Mouse (Mus musculus) liver (tissue): Measurements from ENCODE around the gene Zfp316.

ENCODE experiments used
- DNase-seq: peaks from one replicate; pipeline ENCODE4 v3.0.0-alpha.2; 2020; ENCODE audit warnings: mixed read lengths

Zfp316 gene

GRCm38 (mm10) chr5:143275761-143276160, 5.9 kb upstream of the Zfp316 start:
- DNase-seq = no peak

GRCm38 (mm10) chr5:143272540-143273330, 2.9 kb upstream of the Zfp316 start:
- no peak for DNase-seq

- no peak for DNase-seq
Measured at GRCm38 (mm10) chr5:143272108-143272507, 2.3 kb upstream of the Zfp316 start.

- no peak for DNase-seq
Measured at GRCm38 (mm10) chr5:143271642-143272041, 1.8 kb upstream of the Zfp316 start.

- no peak for DNase-seq
Measured at GRCm38 (mm10) chr5:143270151-143270519, 313 bp upstream of the Zfp316 start.

GRCm38 (mm10) chr5:143268985-143269362, 848 bp downstream of the Zfp316 start:
- no peak for DNase-seq

GRCm38 (mm10) chr5:143266794-143267193, 3.0 kb downstream of the Zfp316 start:
- DNase-seq = no peak

GRCm38 (mm10) chr5:143265409-143265808, 4.4 kb downstream of the Zfp316 start:
- no peak for DNase-seq

- DNase-seq = no peak
Measured at GRCm38 (mm10) chr5:143264689-143265088, 5.1 kb downstream of the Zfp316 start.

GRCm38 (mm10) chr5:143261636-143262035, 8.2 kb downstream of the Zfp316 start:
- DNase-seq = no peak

- no peak for DNase-seq
Measured at GRCm38 (mm10) chr5:143255802-143256201, 14.0 kb downstream of the Zfp316 start.

GRCm38 (mm10) chr5:143255131-143255519, 14.7 kb downstream of the Zfp316 start:
- DNase-seq = no peak

GRCm38 (mm10) chr5:143254487-143255130, 15.2 kb downstream of the Zfp316 start:
- DNase-seq = no peak

- DNase-seq = no peak
Measured at GRCm38 (mm10) chr5:143253881-143254486, 15.8 kb downstream of the Zfp316 start.

GRCm38 (mm10) chr5:143253186-143253880, 16.5 kb downstream of the Zfp316 start:
- no peak for DNase-seq

- DNase-seq = no peak
Measured at GRCm38 (mm10) chr5:143252791-143253185, 17.0 kb downstream of the Zfp316 start.

GRCm38 (mm10) chr5:143252039-143252438, 17.8 kb downstream of the Zfp316 start:
- DNase-seq = no peak

GRCm38 (mm10) chr5:143244926-143245325, 24.9 kb downstream of the Zfp316 start:
- DNase-seq = no peak

GRCm38 (mm10) chr5:143236036-143236435, 33.8 kb downstream of the Zfp316 start:
- DNase-seq = no peak

- peak; percentile 88 for DNase-seq
Measured at GRCm38 (mm10) chr5:143235028-143235693, 34.7 kb downstream of the Zfp316 start, which contains the start of gene Zfp12. TSS of gene Zfp12 (plus strand) at chr5:143235163.

GRCm38 (mm10) chr5:143226790-143227189, 43.0 kb downstream of the Zfp316 start, which contains the start of gene Spdye4a:
TSS of gene Spdye4a (minus strand) at chr5:143226890.
- DNase-seq = no peak

- DNase-seq = no peak
Measured at GRCm38 (mm10) chr5:143222287-143222686, 47.5 kb downstream of the Zfp316 start.

- DNase-seq = no peak
Measured at GRCm38 (mm10) chr5:143220996-143221395, 48.8 kb downstream of the Zfp316 start.
